Mouse (Mus musculus) hindbrain, embryonic 11.5 days (tissue): Measurements from ENCODE around the gene Smarcb1. TPM values are rescaled to one million over a fixed set of nuclear protein-coding genes. Genes with fewer than 3 reads are reported as not detected.
A peak's percentile ranks its signal among the peaks of the same experiment; 100 is the strongest.

ENCODE experiments used
- ATAC-seq: fragments of 200-750 bp; cut with Nextera tagmentation; 2 replicates; pipeline ENCODE4 v1.8.0; 2017; ENCODE audit warnings: mild to moderate bottlenecking, moderate TSS enrichment, moderate library complexity; ENCODE audit not compliant: low FRiP score
- DNase-seq: peaks from one replicate; pipeline ENCODE4 v3.0.0-alpha.2; 2015; ENCODE audit warnings: low spot score
- H3K27ac ChIP-seq: fragments of 300-500 bp; sonication (generic); 2 replicates; pipeline ENCODE4 v1.5.1; 2014; ENCODE audit warnings: mild to moderate bottlenecking, low read depth, low read length
- H3K27me3 ChIP-seq: fragments of 300-500 bp; sonication (generic); 2 replicates; pipeline ENCODE4 v1.6.1; 2014; ENCODE audit warnings: mild to moderate bottlenecking, low read length, moderate library complexity, mixed read lengths; ENCODE audit not compliant: control insufficient read depth, insufficient read depth
- H3K36me3 ChIP-seq: fragments of 300-500 bp; sonication (generic); 2 replicates; pipeline ENCODE4 v1.6.1; 2014; ENCODE audit warnings: mild to moderate bottlenecking, low read length, moderate library complexity, mixed read lengths; ENCODE audit not compliant: control insufficient read depth, insufficient read depth
- H3K4me1 ChIP-seq: fragments of 300-500 bp; sonication (generic); replicated peaks from 2 replicates; pipeline ENCODE4 v1.6.1; 2014; ENCODE audit warnings: low read length, mixed read lengths; ENCODE audit not compliant: control insufficient read depth, insufficient read depth
- H3K4me2 ChIP-seq: fragments of 300-500 bp; sonication (generic); replicated peaks from 2 replicates; pipeline ENCODE4 v1.6.1; 2014; ENCODE audit warnings: mild to moderate bottlenecking, low read depth, low read length
- H3K4me3 ChIP-seq: fragments of 300-500 bp; sonication (generic); 2 replicates; pipeline ENCODE4 v1.5.1; 2014; ENCODE audit warnings: low read depth, low read length
- H3K9ac ChIP-seq: fragments of 300-500 bp; sonication (generic); 2 replicates; pipeline ENCODE4 v1.6.1; 2014; ENCODE audit warnings: low read depth, low read length
- H3K9me3 ChIP-seq: fragments of 300-500 bp; sonication (generic); 2 replicates; pipeline ENCODE4 v1.6.1; 2016; ENCODE audit warnings: low read length; ENCODE audit not compliant: control insufficient read depth
- WGBS: fragments of 180-500 bp; shearing (Covaris S2); extraction: QIAGEN DNeasy Blood & Tissue Kit; methylation state at CpG from one replicate; pipeline ENCODE4 v1.1.7; 2014; 5-methylcytosine and 5-hydroxymethylcytosine counted together
- polyA plus RNA-seq: library from polyadenylated mRNA; unstranded; fragments of >200 nt; fragmentation: Nextera tagmentation; extraction: Ambion mirVana; gene quantifications from 2 replicates; pipeline ENCODE4 v1.2.1, GENCODE M21; 2014

Gene Smarcb1
- 279 and 282 TPM in 2 replicates for polyA plus RNA-seq

GRCm38 (mm10) chr10:75921026-75921725 is at the start of gene Smarcb1:
Gene Smarcb1 (minus strand): TSS chr10:75921617.
- H3K4me1 ChIP-seq: no peaks in the 10 kb centered on the region
- H3K9me3 ChIP-seq: no peaks in the 10 kb centered on the region
- DNase-seq: peak; percentile 99
- peak within 1 kb of the TSS; percentile 95 for H3K9ac ChIP-seq
- peak within 1 kb of the TSS; percentile 70 for H3K4me2 ChIP-seq
- H3K36me3 ChIP-seq: no peaks in the 10 kb centered on the region
- H3K4me3 ChIP-seq: peak within 1 kb of the TSS; percentile 81
- WGBS: under 1% methylated on average over 75 of the region's 76 CpGs
- peak within 1 kb of the TSS; percentile 94 for H3K27ac ChIP-seq
- H3K27me3 ChIP-seq: no peaks in the 10 kb centered on the region
- peak; percentile 89 for ATAC-seq

DNA sequence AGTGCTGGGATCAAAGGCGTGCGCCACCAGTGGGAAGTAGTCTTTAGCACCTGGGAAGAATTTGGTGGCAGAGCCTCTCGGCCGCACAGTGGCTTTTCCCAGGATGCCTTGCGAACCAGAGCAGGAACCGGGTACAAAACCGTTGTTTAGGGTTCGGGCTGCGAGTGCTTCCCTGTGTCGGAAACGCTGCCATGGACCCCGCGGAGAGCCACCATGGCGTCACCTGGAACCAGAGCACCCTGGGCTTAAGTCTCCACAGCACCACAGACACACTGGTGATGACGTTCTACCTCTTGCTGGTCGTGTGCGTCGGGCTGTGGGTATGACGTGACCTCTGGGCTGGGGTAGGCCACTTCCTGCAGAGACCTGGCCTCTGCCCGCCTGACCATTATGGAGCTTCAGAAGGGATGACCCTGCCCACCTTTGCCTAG is 33.0 kb upstream of the Smarcb1 start, which contains the start of gene Gm5134:
Gene Gm5134, plus strand, starts transcription at position 134 of the 431 bp plus-strand sequence.
- H3K4me2 ChIP-seq: peak within 1 kb of the TSS; percentile 31; the same call in 1 of the 2 replicates
- DNase-seq (peak; percentile 11), ATAC-seq (no peak)
- no peaks in the 10 kb centered on the region for H3K9me3 ChIP-seq
- no peak within 1 kb of the TSS for H3K9ac ChIP-seq
- H3K36me3 ChIP-seq: no peaks in the 10 kb centered on the region
- H3K4me1 ChIP-seq: no peaks in the 10 kb centered on the region
- peak within 1 kb of the TSS; percentile 10; the same call in 1 of the 2 replicates for H3K4me3 ChIP-seq
- H3K27ac ChIP-seq: no peak within 1 kb of the TSS
- H3K27me3 ChIP-seq: no peaks in the 10 kb centered on the region
- WGBS: 35% methylated on average over 20 of the region's 20 CpGs

GRCm38 (mm10) chr10:75951424-75952050 is 30.1 kb upstream of the Smarcb1 start:
- no peak overlapping the region for H3K27ac ChIP-seq
- H3K4me3 ChIP-seq: peak overlapping the region; percentile 38
- ATAC-seq (peak; percentile 23), DNase-seq (peak; percentile 78)
- no peaks in the 10 kb centered on the region for H3K36me3 ChIP-seq
- H3K4me1 ChIP-seq: no peaks in the 10 kb centered on the region
- peak overlapping the region; percentile 55; the same call in 1 of the 2 replicates for H3K9ac ChIP-seq
- H3K27me3 ChIP-seq: no peaks in the 10 kb centered on the region
- H3K4me2 ChIP-seq: peak overlapping the region; percentile 82
- no peaks in the 10 kb centered on the region for H3K9me3 ChIP-seq
- 5% methylated on average over 13 of the region's 13 CpGs for WGBS

DNA sequence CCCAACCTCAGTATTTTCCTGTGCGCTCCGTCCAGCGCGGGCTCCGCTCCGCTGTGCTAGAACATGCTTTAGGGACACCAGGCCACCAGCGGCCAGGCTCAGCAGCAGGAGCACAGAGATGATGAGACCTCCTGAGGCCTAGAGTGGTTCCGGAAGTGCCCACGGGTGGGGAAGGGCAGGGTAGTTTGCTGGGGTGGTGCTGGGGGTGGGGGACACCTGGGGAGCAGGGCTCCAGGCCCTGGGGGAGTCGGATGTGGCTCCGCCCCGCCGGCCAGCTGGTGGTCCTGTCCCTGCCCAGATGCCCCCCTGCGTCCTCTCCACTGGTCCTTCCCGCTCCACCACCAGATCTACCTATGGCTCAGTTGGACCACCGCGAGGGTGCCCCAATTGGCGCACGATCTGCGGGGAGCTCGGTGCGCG is 29.4 kb upstream of the Smarcb1 start:
- peak overlapping the region; percentile 55 for H3K9ac ChIP-seq
- DNase-seq: peak; percentile 55
- peak overlapping the region; percentile 82 for H3K4me2 ChIP-seq
- ATAC-seq: peak; percentile 80
- no peak overlapping the region for H3K27ac ChIP-seq
- H3K4me3 ChIP-seq: peak overlapping the region; percentile 38
- 2% methylated on average over 22 of the region's 23 CpGs for WGBS
- no peaks in the 10 kb centered on the region for H3K9me3 ChIP-seq
- H3K4me1 ChIP-seq: no peaks in the 10 kb centered on the region
- H3K36me3 ChIP-seq: no peaks in the 10 kb centered on the region
- no peaks in the 10 kb centered on the region for H3K27me3 ChIP-seq

DNA sequence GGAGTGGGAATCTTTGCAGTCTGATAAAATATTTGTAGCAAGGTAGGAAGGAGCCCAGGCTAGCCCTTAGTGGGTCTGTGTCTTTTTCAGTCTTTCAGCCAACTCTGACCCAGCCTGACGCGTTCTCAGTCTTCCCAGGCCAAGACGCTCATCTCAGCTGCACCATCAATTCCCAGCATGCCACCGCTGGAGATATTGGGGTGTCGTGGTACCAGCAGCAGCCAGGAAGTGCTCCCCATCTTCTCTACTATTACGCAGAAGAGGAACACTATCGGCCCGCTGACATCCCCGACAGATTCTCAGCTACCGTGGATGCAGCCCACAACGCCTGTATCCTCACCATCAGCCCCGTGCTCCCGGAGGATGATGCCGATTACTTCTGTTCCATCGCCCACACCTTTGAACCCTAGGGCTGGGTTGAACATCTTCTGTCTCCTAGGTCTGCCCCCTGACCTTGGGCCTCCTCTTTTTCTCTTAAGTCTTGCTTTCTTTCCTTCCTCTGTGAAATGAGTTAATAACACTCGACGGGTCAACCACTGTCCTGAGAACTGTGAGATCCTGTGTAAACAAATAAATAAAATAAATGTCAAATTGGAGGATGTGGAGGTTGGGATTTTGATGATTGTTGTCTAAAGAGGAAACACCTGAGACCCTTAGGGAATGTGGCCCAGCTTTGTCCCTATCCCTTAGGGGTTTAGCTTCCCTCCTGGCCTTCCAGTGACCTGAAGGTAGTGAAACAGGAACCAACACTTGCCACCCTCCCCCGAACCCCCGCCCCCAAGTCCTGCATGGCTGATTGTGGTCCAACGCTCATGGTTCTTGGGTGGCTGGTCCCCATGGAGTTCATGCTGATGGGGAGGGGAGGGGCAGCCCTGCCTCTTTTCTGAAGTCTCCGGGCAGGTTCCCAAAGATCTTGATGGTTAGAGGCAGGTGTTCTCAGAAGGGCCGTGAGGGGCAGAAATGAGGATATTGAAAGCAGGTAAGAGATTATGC is 27.9 kb upstream of the Smarcb1 start:
- no peak overlapping the region for H3K4me3 ChIP-seq
- H3K4me2 ChIP-seq: no peak overlapping the region
- no peak for ATAC-seq
- H3K4me1 ChIP-seq: 0 out of 2 replicates have a peak, but pooled peaks cover under 1% of the 10 kb centered on the region
- WGBS: 79% methylated on average over 22 of the region's 22 CpGs
- no peak overlapping the region for H3K9ac ChIP-seq
- no peak overlapping the region for H3K27ac ChIP-seq
- no peaks in the 10 kb centered on the region for H3K27me3 ChIP-seq
- no peak for DNase-seq
- H3K9me3 ChIP-seq: no peaks in the 10 kb centered on the region
- H3K36me3 ChIP-seq: no peaks in the 10 kb centered on the region

GRCm38 (mm10) chr10:75948079-75948478 is 26.7 kb upstream of the Smarcb1 start:
- Histone ChIP-seq H3K27me3 (no peaks in the 10 kb centered on the region), H3K4me1 (peaks cover 3% of the 10 kb centered on the region; the same call in 1 of the 2 replicates), H3K9me3 (no peaks in the 10 kb centered on the region), H3K36me3 (no peaks in the 10 kb centered on the region), H3K4me3 (no peak overlapping the region), H3K4me2 (no peak overlapping the region), H3K9ac (no peak overlapping the region), H3K27ac (no peak overlapping the region)
- no peak for DNase-seq
- WGBS: 70% methylated on average over 5 of the region's 5 CpGs
- ATAC-seq: no peak

DNA sequence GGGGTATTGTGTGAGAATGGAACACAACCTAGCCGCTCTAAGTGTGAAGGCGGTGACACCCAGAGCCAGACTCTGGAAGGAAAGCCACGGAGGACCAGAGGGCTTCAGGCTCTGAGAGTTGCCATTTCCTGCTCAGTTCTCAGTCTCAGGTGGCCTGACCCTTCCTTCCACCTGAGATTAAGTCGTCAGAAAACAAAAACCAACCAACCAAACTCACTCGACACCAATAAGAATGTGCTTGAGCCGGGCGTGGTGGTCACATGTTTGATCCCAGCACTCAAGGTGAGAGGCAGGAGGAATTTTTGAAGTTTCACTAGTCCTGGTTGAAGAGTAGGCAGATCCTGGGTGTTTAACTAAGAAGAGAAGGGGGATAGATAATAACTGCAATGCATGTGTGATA is 24.5 kb upstream of the Smarcb1 start:
- DNase-seq: no peak
- H3K27me3 ChIP-seq: no peaks in the 10 kb centered on the region

DNA sequence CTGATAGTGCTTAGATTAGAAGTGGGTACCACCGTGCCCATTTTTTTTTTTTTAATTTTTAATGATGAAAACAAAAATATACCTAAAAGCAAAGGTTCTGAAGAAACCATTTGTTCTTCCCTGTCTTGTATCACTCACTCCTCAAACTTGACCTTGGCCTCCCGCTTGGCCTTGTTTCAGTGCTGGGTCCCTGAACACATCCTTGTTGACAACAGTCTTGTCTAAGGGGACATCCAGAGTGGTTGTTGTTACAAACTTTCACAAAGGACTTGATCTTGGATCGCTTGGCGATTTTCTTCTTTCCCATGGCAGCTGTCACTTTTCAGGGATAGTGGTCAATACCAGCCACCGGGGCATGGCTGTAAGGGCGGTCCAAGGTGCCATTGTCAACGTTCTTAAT is 23.8 kb upstream of the Smarcb1 start:
- no peak for ATAC-seq
- WGBS: 92% methylated on average over 7 of the region's 7 CpGs
- Histone ChIP-seq H3K4me1 (peaks cover 3% of the 10 kb centered on the region; the same call in 1 of the 2 replicates), H3K9me3 (no peaks in the 10 kb centered on the region), H3K36me3 (no peaks in the 10 kb centered on the region), H3K27me3 (no peaks in the 10 kb centered on the region), H3K27ac (no peak overlapping the region), H3K9ac (no peak overlapping the region), H3K4me3 (no peak overlapping the region), H3K4me2 (no peak overlapping the region)
- no peak for DNase-seq

More for the DNA sequence above, 24.5 kb upstream of the Smarcb1 start:
- no peak overlapping the region for H3K27ac ChIP-seq
- ATAC-seq: no peak
- H3K4me2 ChIP-seq: no peak overlapping the region
- no peaks in the 10 kb centered on the region for H3K9me3 ChIP-seq
- H3K4me1 ChIP-seq: peaks cover 3% of the 10 kb centered on the region; the same call in 1 of the 2 replicates
- no peak overlapping the region for H3K4me3 ChIP-seq
- WGBS: 85% methylated on average over 7 of the region's 7 CpGs
- no peaks in the 10 kb centered on the region for H3K36me3 ChIP-seq
- H3K9ac ChIP-seq: no peak overlapping the region
